In genomic region chr6:51851544-51851943, GRCm38 (mm10) we compare ENCODE assay signal across 15 mouse cellular contexts.
DNase-seq lines count a peak whose midpoint lies in the region; ATAC-seq lines count a peak whose summit lies in the region.
"Had no signal": no experiment of that assay in that cellular context is flagged by ENCODE, and none has a peak within 500 bp of the region (broad histone marks: within the 10 kb centered on the region; RNA-seq: fewer than 3 reads in every experiment).

No protein-coding gene starts in this region.

- peaks cover 35% of the 10 kb centered on the region for H3K27me3 ChIP-seq in hindbrain, embryonic 10.5 days (ENCODE audit: insufficient read depth, poor library complexity, severe bottlenecking)
- no peaks in the 10 kb centered on the region for H3K27me3 ChIP-seq in hindbrain, embryonic 11.5 days (ENCODE audit: control insufficient read depth, insufficient read depth, low read length)
- H3K27me3 ChIP-seq in heart, embryonic 15.5 days, result no peaks in the 10 kb centered on the region
- peaks cover 11% of the 10 kb centered on the region for H3K27me3 ChIP-seq in limb, embryonic 10.5 days (ENCODE audit: low read depth, poor library complexity, severe bottlenecking)
- H3K27me3 ChIP-seq: CH12.LX had no signal

- no peaks in the 10 kb centered on the region for H3K36me3 ChIP-seq in hindbrain, embryonic 10.5 days
- no peaks in the 10 kb centered on the region for H3K36me3 ChIP-seq in hindbrain, embryonic 11.5 days (ENCODE audit: control insufficient read depth, insufficient read depth, low read length)
- no peaks in the 10 kb centered on the region for H3K36me3 ChIP-seq in heart, embryonic 15.5 days
- H3K36me3 ChIP-seq in limb, embryonic 10.5 days, result no peaks in the 10 kb centered on the region

- H3K9me3 ChIP-seq in hindbrain, embryonic 10.5 days, result no peaks in the 10 kb centered on the region
- no peaks in the 10 kb centered on the region for H3K9me3 ChIP-seq in hindbrain, embryonic 11.5 days (ENCODE audit: control insufficient read depth, low read length)
- no peaks in the 10 kb centered on the region for H3K9me3 ChIP-seq in heart, embryonic 15.5 days (replicated peaks)
- H3K9me3 ChIP-seq in limb, embryonic 10.5 days (replicated peaks), result no peaks in the 10 kb centered on the region

- peak; percentile 39 for DNase-seq in cerebellum, adult 9-10 months
- DNase-seq in cerebellum, adult 9-11 months, result no peak
- no peak for DNase-seq in hindbrain, embryonic 10.5 days (ENCODE audit: low spot score)
- DNase-seq in hindbrain, embryonic 11.5 days (ENCODE audit: low spot score), result no peak
- DNase-seq in limb, embryonic 10.5 days (ENCODE audit: low spot score), result no peak
- no peak for DNase-seq in urinary bladder, postnatal 4 days (ENCODE audit: low spot score in 2 of 2)
- no peak for DNase-seq in Muller cell, postnatal 12 days (ENCODE audit: inconsistent ontology term)
- DNase-seq: liver; lung, embryonic 14.5 days; right cerebral cortex, postnatal 4 days; thymus, postnatal 25 days had no signal

- no peak overlapping the region for H3K4me2 ChIP-seq in hindbrain, embryonic 11.5 days (replicated peaks; ENCODE audit: low read depth, low read length)
- peak overlapping the region; percentile 27; the same call in 1 of the 2 replicates for H3K4me2 ChIP-seq in heart, embryonic 15.5 days
- H3K4me2 ChIP-seq: lung, embryonic 14.5 days had no signal

- 0 out of 2 replicates have a peak overlapping the region, but pooled peaks have one; percentile 74 for H3K27ac ChIP-seq in hindbrain, embryonic 10.5 days
- H3K27ac ChIP-seq in hindbrain, embryonic 11.5 days (ENCODE audit: low read depth, low read length), result no peak overlapping the region
- no peak overlapping the region for H3K27ac ChIP-seq in heart, embryonic 15.5 days
- peak overlapping the region; percentile 62; the same call in 1 of the 2 replicates for H3K27ac ChIP-seq in limb, embryonic 10.5 days

- 49% methylated on average over 7 of the region's 7 CpGs for WGBS in hindbrain, embryonic 10.5 days
- 48% methylated on average over 7 of the region's 7 CpGs for WGBS in hindbrain, embryonic 11.5 days
- 24% methylated on average over 7 of the region's 7 CpGs for WGBS in heart, embryonic 15.5 days
- WGBS in limb, embryonic 10.5 days, result 50% methylated on average over 7 of the region's 7 CpGs

- no peak overlapping the region for H3K9ac ChIP-seq in hindbrain, embryonic 11.5 days (ENCODE audit: low read depth, low read length)
- no peak overlapping the region for H3K9ac ChIP-seq in heart, embryonic 15.5 days
- H3K9ac ChIP-seq: lung, embryonic 14.5 days had no signal

- H3K4me3 ChIP-seq in hindbrain, embryonic 10.5 days, result no peak overlapping the region
- H3K4me3 ChIP-seq in hindbrain, embryonic 11.5 days (ENCODE audit: low read depth, low read length), result no peak overlapping the region
- H3K4me3 ChIP-seq in heart, embryonic 15.5 days, result no peak overlapping the region
- no peak overlapping the region for H3K4me3 ChIP-seq in limb, embryonic 10.5 days
- H3K4me3 ChIP-seq: erythroblast, embryonic 14.5 days had no signal

- no peak for ATAC-seq in hindbrain, embryonic 11.5 days (ENCODE audit: low FRiP score)
- no peak for ATAC-seq in heart, embryonic 15.5 days (replicated peaks; ENCODE audit: insufficient number of reproducible peaks, insufficient read depth, low FRiP score, low read depth)
- ATAC-seq: intestine, postnatal 0 days had no signal

- H3K4me1 ChIP-seq in hindbrain, embryonic 10.5 days (replicated peaks), result peaks cover 47% of the 10 kb centered on the region
- peaks cover 7% of the 10 kb centered on the region; the same call in 1 of the 2 replicates for H3K4me1 ChIP-seq in hindbrain, embryonic 11.5 days (replicated peaks; ENCODE audit: control insufficient read depth, insufficient read depth, low read length)
- H3K4me1 ChIP-seq in heart, embryonic 15.5 days (replicated peaks), result peaks cover 8% of the 10 kb centered on the region
- H3K4me1 ChIP-seq in limb, embryonic 10.5 days, result peaks cover 60% of the 10 kb centered on the region

Comparison
In these comparisons a context has a peak if more than half of its experiments do, and no peak if none do; other contexts are left out.
1. H3K27ac ChIP-seq: peak in hindbrain, embryonic 10.5 days (single experiment) and limb, embryonic 10.5 days (single experiment); none in hindbrain, embryonic 11.5 days (single experiment) and heart, embryonic 15.5 days (single experiment).